Mouse (Mus musculus) small intestine, adult 2 months (tissue): ENCODE measurements around the gene Mutyh.
"Not testable (repeated sequence)": the region's sequence is repeated elsewhere in the genome, so short reads cannot be mapped to it uniquely, and the experiment has no call there.

Source experiments
- CTCF ChIP-seq: fragments of 200-500 bp; IDR thresholded peaks from 2 replicates; pipeline ENCODE4 v1.5.1; 2012; ENCODE audit warnings: low read depth, mild to moderate bottlenecking, control low read depth, inconsistent platforms, low read length, moderate library complexity, mixed read lengths; ENCODE audit not compliant: insufficient replicate concordance, insufficient read length; ENCODE audit errors: extremely low read depth
- POLR2A ChIP-seq: fragments of 200-500 bp; IDR thresholded peaks from 2 replicates; pipeline ENCODE4 v1.6.1; 2012; ENCODE audit warnings: low read depth, mild to moderate bottlenecking, control low read depth, inconsistent platforms, low read length, moderate library complexity

- not testable (repeated sequence) for TF ChIP-seq CTCF, POLR2A
Measured at GRCm38 (mm10) chr4:116840096-116840495, 32.6 kb downstream of the Mutyh start.
